Mouse (Mus musculus) erythroblast, embryonic 14.5 days (primary cell): ENCODE results near the gene Plxna2.

Experiments
- GATA1 ChIP-seq: IDR thresholded peaks from 2 replicates; pipeline ENCODE4 v1.6.1; 2012; ENCODE audit warnings: low read length, inconsistent platforms, mixed read lengths
- TAL1 ChIP-seq: IDR thresholded peaks from 3 replicates; pipeline ENCODE4 v1.6.1; 2012; ENCODE audit warnings: low read length, inconsistent platforms, mixed read lengths

DNA sequence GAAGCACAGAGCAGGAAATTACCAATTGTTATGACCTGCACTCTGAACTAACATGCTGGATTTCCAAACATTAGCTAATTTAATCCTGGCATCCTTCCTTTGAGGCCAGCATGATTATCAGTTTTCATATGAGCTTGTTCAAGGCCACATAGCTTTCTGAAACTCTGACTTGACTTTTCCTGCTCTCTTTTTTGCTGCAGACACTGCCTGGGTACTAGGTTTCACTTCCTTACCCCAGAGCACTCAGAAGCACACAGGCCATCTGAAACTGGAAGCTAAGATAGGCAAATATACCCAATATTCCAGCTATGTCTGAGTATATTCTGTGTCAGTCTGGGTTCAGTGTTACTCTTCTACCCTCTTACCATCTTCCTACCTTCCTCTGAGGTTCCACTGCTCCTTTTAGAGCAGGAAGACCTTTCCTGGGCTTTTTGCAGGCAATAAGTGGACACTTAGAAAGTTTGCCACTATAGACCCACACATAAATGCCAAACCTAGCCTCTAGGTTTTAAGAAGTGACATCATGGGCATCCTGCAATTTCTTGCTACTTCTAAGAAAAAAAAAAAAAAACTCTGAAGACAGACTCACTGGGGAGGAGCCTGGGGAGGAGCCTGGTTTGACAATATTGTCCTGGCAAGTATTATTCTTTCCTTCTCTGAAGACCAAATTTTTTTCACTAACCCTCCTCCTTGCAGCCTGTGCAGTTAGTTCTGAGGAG lies 157.8 kb downstream of the Plxna2 start:
- TF ChIP-seq GATA1, result no peak
- TF ChIP-seq TAL1, result no peak
